18 mouse cellular contexts compared by ENCODE assay signal in genomic region chr14:35107596-35107995, GRCm38 (mm10).
"Had no signal": no experiment of that assay in that cellular context is flagged by ENCODE, and none has a peak within 500 bp of the region (broad histone marks: within the 10 kb centered on the region; RNA-seq: fewer than 3 reads in every experiment).

No protein-coding gene starts in this region.

- H3K27me3 ChIP-seq: midbrain, embryonic 12.5 days; neural tube, embryonic 13.5 days; neural tube, embryonic 15.5 days had no signal

- H3K4me2 ChIP-seq: lung, embryonic 14.5 days; midbrain, embryonic 12.5 days; neural tube, embryonic 13.5 days; neural tube, embryonic 15.5 days had no signal

- H3K9ac ChIP-seq: lung, embryonic 14.5 days; midbrain, embryonic 12.5 days; neural tube, embryonic 13.5 days; neural tube, embryonic 15.5 days had no signal

- H3K4me3 ChIP-seq: midbrain, embryonic 10.5 days; midbrain, embryonic 12.5 days; myocyte; neural tube, embryonic 13.5 days; neural tube, embryonic 15.5 days had no signal

- H3K36me3 ChIP-seq: midbrain, embryonic 10.5 days; midbrain, embryonic 12.5 days; neural tube, embryonic 13.5 days; neural tube, embryonic 15.5 days had no signal

- H3K4me1 ChIP-seq: midbrain, embryonic 10.5 days had no signal

- H3K9me3 ChIP-seq: midbrain, embryonic 10.5 days; midbrain, embryonic 12.5 days; neural tube, embryonic 13.5 days; neural tube, embryonic 15.5 days had no signal

- DNase-seq: lung, embryonic 14.5 days; lung, postnatal 10 days; lung, postnatal 4 days; midbrain, embryonic 14.5 days; retina, postnatal 1 day; right cerebral cortex, adult 18-20 months; right cerebral cortex, postnatal 25 days; right cerebral cortex, postnatal 4 days; spleen, adult 18-20 months; thymus, adult 18-20 months; thymus, postnatal 14 days; thymus, postnatal 36 days had no signal

- ATAC-seq: midbrain, embryonic 16.5 days had no signal

- H3K27ac ChIP-seq: midbrain, embryonic 10.5 days; midbrain, embryonic 12.5 days; neural tube, embryonic 13.5 days; neural tube, embryonic 15.5 days had no signal
